Mouse (Mus musculus) megakaryocyte, embryonic 14.5 days (primary cell): ENCODE measurements around the gene Smc4.

Source experiments
- FLI1 ChIP-seq: IDR thresholded peaks from 2 replicates; pipeline ENCODE4 v1.6.1; 2012; ENCODE audit warnings: low read length, inconsistent platforms, mixed read lengths
- GATA1 ChIP-seq: IDR thresholded peaks from 3 replicates; pipeline ENCODE4 v1.6.1; 2012; ENCODE audit warnings: mixed read lengths, low read length, inconsistent platforms, borderline replicate concordance

GRCm38 (mm10) chr3:69006246-69006760, 1.8 kb downstream of the Smc4 start:
- no peak for TF ChIP-seq GATA1
- TF ChIP-seq FLI1 = no peak
